Mouse (Mus musculus) myocyte (in vitro differentiated cells): ENCODE measurements around the gene Tle2. TPM values are rescaled to one million over a fixed set of nuclear protein-coding genes. Genes with fewer than 3 reads are reported as not detected.

Experiments used
- H3K27me3 ChIP-seq: one replicate; pipeline ENCODE4 v1.6.1; 2011; ENCODE audit not compliant: control insufficient read depth, insufficient read depth, insufficient read length
- H3K36me3 ChIP-seq: one replicate; pipeline ENCODE4 v1.6.1; 2011; ENCODE audit not compliant: control insufficient read depth, insufficient read depth
- H3K4me2 ChIP-seq: one replicate; pipeline ENCODE4 v1.6.1; 2011; ENCODE audit warnings: low read depth, control low read depth
- H3K4me3 ChIP-seq: one replicate; pipeline ENCODE4 v1.5.1; 2011; ENCODE audit warnings: mild to moderate bottlenecking, control low read depth, moderate library complexity
- H3K79me2 ChIP-seq: one replicate; pipeline ENCODE4 v1.6.1; 2011; ENCODE audit not compliant: control insufficient read depth, insufficient read depth
- H3ac ChIP-seq: one replicate; pipeline ENCODE4 v1.6.1; 2011; ENCODE audit not compliant: control insufficient read depth, insufficient read length
- CEBPB ChIP-seq: IDR thresholded peaks from 2 replicates; pipeline ENCODE4 v1.6.1; 2011; ENCODE audit warnings: mild to moderate bottlenecking, moderate library complexity; ENCODE audit not compliant: poor library complexity, insufficient read depth, severe bottlenecking
- E2F4 ChIP-seq: IDR thresholded peaks from one replicate; pipeline ENCODE4 v1.6.1; 2011; ENCODE audit warnings: mild to moderate bottlenecking, control low read depth, moderate library complexity; ENCODE audit not compliant: insufficient read depth
- MAX ChIP-seq: IDR thresholded peaks from one replicate; pipeline ENCODE4 v1.6.1; 2011; ENCODE audit warnings: low read depth, mild to moderate bottlenecking, control low read depth
- MYOD1 ChIP-seq, 3 experiments: IDR thresholded peaks; one replicate each; pipeline ENCODE4 v1.6.1; 2011; ENCODE audit warnings: control low read depth in 2 of 3, low read depth in 2 of 3, mild to moderate bottlenecking in 2 of 3, moderate library complexity in 1 of 3; ENCODE audit not compliant: insufficient read length in 2 of 3, control insufficient read depth in 1 of 3
- MYOG ChIP-seq, 3 experiments: IDR thresholded peaks; one replicate each; pipeline ENCODE4 v1.6.1; 2011; ENCODE audit warnings: control low read depth in 2 of 3, low read depth in 2 of 3, mild to moderate bottlenecking in 2 of 3; ENCODE audit not compliant: insufficient read length in 2 of 3, control insufficient read depth in 1 of 3, insufficient read depth in 1 of 3
- POLR2A ChIP-seq: IDR thresholded peaks from one replicate; pipeline ENCODE4 v1.6.1; 2011; ENCODE audit warnings: low read depth, mild to moderate bottlenecking, control low read depth, moderate library complexity; ENCODE audit not compliant: insufficient read length
- POLR2AphosphoS2 ChIP-seq: IDR thresholded peaks from one replicate; pipeline ENCODE4 v1.6.1; 2011; ENCODE audit warnings: low read depth, control low read depth; ENCODE audit not compliant: insufficient read length
- REST ChIP-seq: IDR thresholded peaks from one replicate; pipeline ENCODE4 v1.6.1; 2011; ENCODE audit warnings: mild to moderate bottlenecking, control low read depth, moderate library complexity; ENCODE audit not compliant: insufficient read depth, insufficient read length
- SRF ChIP-seq: IDR thresholded peaks from one replicate; pipeline ENCODE4 v1.6.1; 2011; ENCODE audit warnings: low read depth; ENCODE audit not compliant: control insufficient read depth, insufficient read length
- TCF12 ChIP-seq: IDR thresholded peaks from one replicate; pipeline ENCODE4 v1.6.1; 2011; ENCODE audit warnings: mild to moderate bottlenecking, control low read depth; ENCODE audit not compliant: poor library complexity, insufficient read depth, severe bottlenecking
- TCF3 ChIP-seq: IDR thresholded peaks from one replicate; pipeline ENCODE4 v1.6.1; 2011; ENCODE audit warnings: low read depth, control low read depth; ENCODE audit not compliant: insufficient read length
- USF1 ChIP-seq: IDR thresholded peaks from one replicate; pipeline ENCODE4 v1.6.1; 2011; ENCODE audit warnings: low read depth, mild to moderate bottlenecking, control low read depth, moderate library complexity
- polyA plus RNA-seq: library from polyadenylated mRNA; unstranded; fragments of >200 nt; fragmentation: generic; extraction: Trizol; gene quantifications from one replicate; pipeline ENCODE4 v1.2.1, GENCODE M21; 2012; ENCODE audit warnings: missing spikeins

Gene Tle2
- polyA plus RNA-seq, 1 experiment: 11.3 TPM

- TF ChIP-seq TCF3: no peak
- Histone ChIP-seq H3ac (no peak overlapping the region), H3K27me3 (no peaks in the 10 kb centered on the region), H3K4me3 (no peak overlapping the region), H3K79me2 (peaks cover 47% of the 10 kb centered on the region), H3K36me3 (no peaks in the 10 kb centered on the region), H3K4me2 (no peak overlapping the region)
Observed at GRCm38 (mm10) chr10:81536734-81537133, 37.6 kb upstream of the Tle2 start.

- H3K4me2 ChIP-seq: no peak overlapping the region
- peaks cover 54% of the 10 kb centered on the region for H3K79me2 ChIP-seq
- no peak overlapping the region for H3K4me3 ChIP-seq
- no peak overlapping the region for H3ac ChIP-seq
- H3K36me3 ChIP-seq: no peaks in the 10 kb centered on the region
- no peaks in the 10 kb centered on the region for H3K27me3 ChIP-seq
- TF ChIP-seq MYOD1 (IDR thresholded peaks at IDR 0.05; ENCODE audit: control insufficient read depth in 1 of 3, insufficient read length in 2 of 3, low read depth in 2 of 3) (no peak), USF1 (no peak), TCF12 (no peak)
Observed at GRCm38 (mm10) chr10:81537429-81537828, 36.9 kb upstream of the Tle2 start.

- H3K4me2 ChIP-seq: no peak overlapping the region
- H3K27me3 ChIP-seq: no peaks in the 10 kb centered on the region
- H3ac ChIP-seq: no peak overlapping the region
- no peaks in the 10 kb centered on the region for H3K36me3 ChIP-seq
- H3K79me2 ChIP-seq: peaks cover 65% of the 10 kb centered on the region
- TF ChIP-seq TCF12 (no peak), MAX (no peak), TCF3 (peak; percentile 15), MYOG (IDR thresholded peaks at IDR 0.05; ENCODE audit: control insufficient read depth in 1 of 3, insufficient read depth in 1 of 3, insufficient read length in 2 of 3, low read depth in 2 of 3) (peak in 1 of 3 experiments; percentile 72), MYOD1 (IDR thresholded peaks at IDR 0.05; ENCODE audit: control insufficient read depth in 1 of 3, insufficient read length in 2 of 3, low read depth in 2 of 3) (peak in 2 of 3 experiments; percentile 6 to 35), POLR2A (no peak), USF1 (no peak), REST (no peak)
- H3K4me3 ChIP-seq: no peak overlapping the region
Observed at GRCm38 (mm10) chr10:81538321-81539048, 35.9 kb upstream of the Tle2 start.

GRCm38 (mm10) chr10:81541363-81541762, 33.0 kb upstream of the Tle2 start:
- H3K4me3 ChIP-seq: no peak overlapping the region
- no peaks in the 10 kb centered on the region for H3K27me3 ChIP-seq
- H3K79me2 ChIP-seq: peaks cover 71% of the 10 kb centered on the region
- no peak for TF ChIP-seq MAX
- no peak for TF ChIP-seq USF1
- no peak for TF ChIP-seq TCF3
- no peak for TF ChIP-seq TCF12
- TF ChIP-seq MYOD1 (IDR thresholded peaks at IDR 0.05; ENCODE audit: control insufficient read depth in 1 of 3, insufficient read length in 2 of 3, low read depth in 2 of 3): no peak
- TF ChIP-seq POLR2A: no peak
- TF ChIP-seq E2F4: no peak
- TF ChIP-seq MYOG (IDR thresholded peaks at IDR 0.05; ENCODE audit: control insufficient read depth in 1 of 3, insufficient read depth in 1 of 3, insufficient read length in 2 of 3, low read depth in 2 of 3): no peak
- H3K4me2 ChIP-seq: peak overlapping the region; percentile 34
- H3ac ChIP-seq: no peak overlapping the region
- no peaks in the 10 kb centered on the region for H3K36me3 ChIP-seq

- Histone ChIP-seq H3K27me3 (no peaks in the 10 kb centered on the region), H3K36me3 (no peaks in the 10 kb centered on the region), H3ac (no peak overlapping the region), H3K4me2 (peak overlapping the region; percentile 52), H3K79me2 (peaks cover 66% of the 10 kb centered on the region), H3K4me3 (no peak overlapping the region)
- TF ChIP-seq TCF12 (no peak), MYOD1 (IDR thresholded peaks at IDR 0.05; ENCODE audit: control insufficient read depth in 1 of 3, insufficient read length in 2 of 3, low read depth in 2 of 3) (no peak), E2F4 (no peak), REST (no peak), USF1 (no peak), SRF (no peak), POLR2AphosphoS2 (no peak), MYOG (IDR thresholded peaks at IDR 0.05; ENCODE audit: control insufficient read depth in 1 of 3, insufficient read depth in 1 of 3, insufficient read length in 2 of 3, low read depth in 2 of 3) (no peak), POLR2A (no peak), CEBPB (no peak), TCF3 (no peak), MAX (no peak)
Observed at GRCm38 (mm10) chr10:81541803-81542202, 32.6 kb upstream of the Tle2 start.
